Mouse (Mus musculus) gastrocnemius, postnatal 10 days (tissue): ENCODE measurements around the gene Skap2. TPM values are rescaled to one million over a fixed set of nuclear protein-coding genes. Genes with fewer than 3 reads are reported as not detected.

ENCODE experiments used
- DNase-seq: peaks from one replicate; pipeline ENCODE4 v3.0.0; 2021; ENCODE audit warnings: mixed read lengths
- total RNA-seq, 2 experiments: library from RNA; stranded (reverse); gene quantifications; 2 replicates each; pipeline ENCODE4 v1.2.3; 2021

Gene Skap2
- total RNA-seq, 2 experiments from 2014 or later, result 6.1 to 9.1 TPM

DNA sequence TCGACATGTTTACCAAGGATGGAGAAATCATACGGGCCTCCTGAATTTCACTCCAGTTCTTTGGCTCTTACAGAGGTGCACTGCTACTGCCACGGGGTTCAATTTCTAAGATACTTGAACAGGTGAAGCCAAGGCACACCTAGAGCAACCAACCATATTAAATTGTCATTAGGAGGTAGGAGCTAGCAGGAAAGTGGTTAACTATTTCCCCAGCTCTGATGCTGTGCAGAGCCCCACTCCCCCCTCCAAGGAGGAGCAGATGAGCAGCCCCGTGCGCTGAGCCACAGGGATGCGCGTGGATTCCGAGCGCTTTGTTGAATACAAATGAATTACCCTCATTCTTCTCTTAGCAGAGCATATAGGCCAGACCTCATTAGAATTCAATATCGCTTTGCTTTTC is 162.8 kb downstream of the Skap2 start:
- no peak for DNase-seq

DNA sequence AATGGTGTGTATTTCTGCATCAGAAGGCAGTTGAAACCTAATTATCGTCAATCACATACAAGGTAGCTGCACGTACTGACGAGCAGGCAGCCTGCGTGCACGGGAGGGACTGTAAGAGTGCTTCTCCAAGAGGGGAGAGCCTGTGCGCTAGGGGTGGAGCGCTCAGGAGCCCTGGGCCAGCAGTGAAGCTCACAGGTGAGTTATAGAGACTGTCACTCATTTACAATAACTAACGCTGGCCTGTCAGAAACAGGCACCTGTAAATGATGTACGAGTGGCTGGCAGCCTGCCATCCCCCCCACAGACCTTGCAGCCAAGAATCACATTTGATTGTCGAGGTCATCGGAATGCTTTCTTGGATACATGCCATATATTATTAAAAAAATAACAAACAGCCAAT is 168.2 kb downstream of the Skap2 start:
- no peak for DNase-seq

DNA sequence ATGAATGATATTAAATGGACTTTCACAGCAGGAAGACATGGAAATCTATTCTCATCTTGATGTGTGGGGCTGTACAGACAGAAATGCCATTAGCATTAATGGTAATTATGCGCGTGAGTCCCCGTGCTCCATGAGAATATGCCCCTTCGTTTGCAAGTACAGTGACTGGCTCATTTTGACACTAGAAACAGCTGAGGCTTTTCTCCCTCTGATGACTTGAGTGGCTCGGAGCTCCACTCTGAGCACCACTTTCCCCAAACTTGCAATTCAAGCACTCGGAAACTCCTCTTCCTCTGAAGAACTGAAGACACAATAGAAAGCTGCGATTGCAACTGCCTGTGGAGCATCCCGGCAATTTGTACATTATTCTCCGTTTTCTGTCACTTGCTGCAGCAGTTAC is 169.3 kb downstream of the Skap2 start:
- DNase-seq, result no peak

DNA sequence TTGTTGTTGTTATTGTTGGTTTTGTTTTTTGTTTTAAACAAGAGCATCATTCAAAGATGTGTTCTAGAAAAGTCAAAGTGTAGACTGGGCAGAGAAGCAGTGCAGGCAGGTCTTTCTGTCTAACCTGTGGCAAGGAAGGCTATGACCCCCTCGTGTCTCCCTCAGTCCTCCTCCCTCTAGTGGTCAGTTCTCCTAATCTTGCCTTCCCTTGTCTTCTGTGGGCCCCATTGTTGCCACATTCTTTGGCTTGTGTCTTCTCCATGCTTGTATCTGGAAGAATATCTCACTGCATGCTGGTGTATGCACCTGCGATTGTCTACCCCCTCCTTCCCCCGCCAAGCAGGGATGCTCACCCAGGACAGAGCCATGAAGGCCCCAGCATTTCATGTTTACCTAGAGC is 174.2 kb downstream of the Skap2 start:
- no peak for DNase-seq

DNA sequence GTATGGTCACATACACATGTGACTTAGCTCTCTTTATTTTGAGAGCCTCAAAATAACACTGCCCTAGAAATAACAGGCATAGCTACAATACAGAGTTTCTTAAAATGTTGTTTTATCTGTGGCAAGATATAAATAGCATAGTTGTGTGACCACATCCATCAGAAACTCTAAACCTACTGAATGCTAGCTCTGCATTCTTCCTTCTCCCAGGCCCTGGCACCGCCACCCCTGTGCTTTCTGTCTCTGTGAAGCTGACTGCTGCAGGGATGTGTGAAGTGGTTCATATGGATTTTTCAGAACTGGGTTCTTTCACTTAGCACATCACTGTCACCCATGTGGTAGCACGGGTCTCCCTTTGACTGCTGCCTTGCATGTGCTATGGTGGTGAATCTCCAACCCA is 179.0 kb downstream of the Skap2 start:
- no peak for DNase-seq

DNA sequence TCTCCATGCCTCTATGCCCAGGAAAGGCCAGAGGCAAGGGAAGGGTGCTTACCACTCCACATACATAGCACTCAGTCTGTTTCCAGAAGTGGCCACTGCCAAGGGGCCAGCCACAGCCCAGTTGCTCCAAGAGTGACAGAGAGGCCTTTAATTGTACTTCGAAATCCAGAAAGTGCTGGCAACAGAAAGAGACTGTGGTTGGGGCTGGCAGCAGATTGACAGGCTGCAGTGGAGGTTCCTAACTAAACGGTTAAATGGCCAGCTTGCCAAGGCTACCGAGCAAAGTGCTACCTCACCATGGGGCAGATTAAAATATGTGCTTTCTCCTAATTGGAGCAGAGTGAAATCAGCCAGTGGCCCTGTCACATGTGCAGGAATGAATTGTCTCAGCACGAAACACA is 186.7 kb downstream of the Skap2 start:
- DNase-seq, result no peak

DNA sequence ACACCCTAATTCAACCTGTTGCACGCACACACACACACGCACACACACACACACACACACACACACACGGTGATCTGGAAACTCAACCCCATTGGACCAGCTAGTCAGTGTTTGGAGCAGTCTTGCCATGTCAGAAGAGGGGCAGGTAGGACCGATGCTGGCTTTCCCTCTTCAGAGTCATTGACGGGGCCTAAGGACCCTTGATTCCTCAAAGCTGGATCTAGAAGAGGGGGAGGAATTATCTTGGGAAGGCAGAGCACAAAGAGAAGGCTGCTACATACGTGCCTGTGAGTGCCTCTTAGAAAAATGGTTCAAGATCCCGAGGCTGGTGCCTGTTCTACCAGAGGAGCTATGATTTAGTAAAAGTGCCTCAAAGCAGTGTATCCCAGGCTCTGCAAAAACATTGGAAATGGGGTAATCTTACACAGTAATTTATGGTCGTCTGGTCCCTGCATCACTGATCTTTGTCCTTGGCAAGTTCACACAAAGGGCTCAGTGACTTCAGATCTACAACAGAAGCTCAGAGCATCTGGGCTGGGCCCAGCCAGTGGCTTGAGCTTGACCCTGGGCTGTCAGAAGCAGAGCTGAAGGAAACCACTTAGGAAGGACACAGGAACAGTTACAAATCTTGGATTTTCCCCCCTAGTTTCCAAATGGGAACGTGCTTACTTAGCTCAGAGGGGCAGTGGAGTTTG is 188.1 kb downstream of the Skap2 start:
- DNase-seq, result no peak

DNA sequence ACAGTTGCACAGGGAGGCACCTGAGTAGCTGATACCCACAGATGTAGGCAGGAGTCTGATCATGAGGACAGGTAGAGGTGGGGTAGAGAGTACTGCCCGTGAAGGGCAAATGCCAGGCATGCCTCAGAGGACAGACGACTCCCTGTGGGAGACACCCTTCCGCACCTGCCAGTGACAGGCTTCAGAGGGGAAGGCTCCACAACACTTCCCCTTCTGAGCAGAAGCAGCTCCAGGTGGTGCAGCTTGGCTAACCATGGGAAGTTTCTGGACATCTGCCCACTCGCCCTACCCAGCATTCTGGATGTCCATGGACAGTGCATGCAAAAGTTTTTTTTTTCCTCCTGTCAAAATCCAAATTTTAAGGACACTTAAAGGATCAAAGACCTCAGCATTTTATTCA is 190.3 kb downstream of the Skap2 start:
- no peak for DNase-seq

DNA sequence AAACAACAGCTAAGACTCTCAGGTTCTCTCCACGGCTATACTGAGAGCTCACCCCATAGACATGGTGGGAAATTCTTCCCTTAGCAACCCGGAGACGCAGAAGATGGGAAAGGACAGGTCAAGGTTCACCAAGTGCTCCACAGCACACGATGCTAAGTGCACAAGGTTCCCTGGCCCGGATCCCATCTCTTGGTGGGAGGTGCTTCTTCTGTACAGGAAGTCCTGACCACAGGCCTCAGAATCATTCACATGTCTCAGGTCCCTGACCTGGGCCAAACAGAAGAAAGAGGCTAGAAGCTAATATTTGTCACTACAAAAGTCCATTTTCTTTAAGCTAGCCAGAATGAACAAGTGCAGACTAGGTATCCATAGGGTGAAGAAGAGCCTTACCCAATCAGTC is 191.5 kb downstream of the Skap2 start:
- no peak for DNase-seq

DNA sequence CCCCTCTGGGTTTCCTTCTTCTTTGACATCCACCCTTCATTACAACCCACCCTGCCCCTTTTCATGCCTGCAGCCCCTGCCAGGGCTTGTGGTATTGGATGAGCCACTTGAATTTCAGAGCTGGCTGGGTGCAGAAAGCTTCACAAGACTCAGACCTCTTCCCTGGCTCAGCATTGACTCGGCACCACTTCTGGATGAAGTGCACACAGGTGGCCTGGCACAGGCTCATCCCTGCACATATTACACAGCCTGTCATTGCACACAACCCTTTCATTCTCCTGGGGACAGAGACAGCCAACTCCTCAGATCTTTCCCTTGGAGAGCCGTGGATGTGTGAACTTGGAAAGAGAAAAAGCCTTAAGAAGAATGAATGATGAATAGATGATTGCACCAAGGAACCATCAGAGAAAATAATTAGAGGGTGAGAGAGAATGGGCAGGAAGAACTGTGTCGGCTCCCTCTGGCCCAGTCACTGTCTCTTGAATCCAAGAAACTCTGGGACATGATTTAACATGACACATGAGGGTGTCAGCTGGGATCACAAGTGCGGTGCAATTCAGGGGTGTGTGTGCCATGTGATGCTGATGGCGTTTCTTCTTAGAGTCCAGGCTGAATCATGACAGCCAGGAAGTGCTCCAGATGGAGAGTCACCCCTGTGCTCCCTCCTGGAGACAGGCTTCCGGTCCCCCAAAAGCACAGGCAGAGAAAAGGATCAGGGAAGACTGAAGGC is 195.3 kb downstream of the Skap2 start:
- DNase-seq, result no peak

DNA sequence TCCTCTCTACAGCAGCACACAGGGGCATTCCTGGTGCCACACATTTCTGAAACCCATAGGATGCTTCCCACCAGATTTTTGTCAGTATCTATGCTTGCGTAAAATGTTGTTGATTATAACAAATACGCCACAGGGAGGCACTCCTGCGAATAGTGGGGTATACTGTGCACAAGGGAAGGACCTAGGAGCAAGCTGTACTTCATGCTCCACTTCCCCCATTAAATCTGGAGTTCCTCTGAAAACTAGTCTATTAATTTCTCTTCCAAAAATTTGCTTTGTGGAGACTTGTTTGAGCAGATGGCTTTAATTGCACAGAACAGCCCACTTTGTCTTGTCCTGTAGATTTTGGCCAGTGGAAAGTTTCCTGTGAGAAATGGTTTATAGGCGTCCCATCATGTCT is 201.4 kb downstream of the Skap2 start:
- DNase-seq, result no peak

DNA sequence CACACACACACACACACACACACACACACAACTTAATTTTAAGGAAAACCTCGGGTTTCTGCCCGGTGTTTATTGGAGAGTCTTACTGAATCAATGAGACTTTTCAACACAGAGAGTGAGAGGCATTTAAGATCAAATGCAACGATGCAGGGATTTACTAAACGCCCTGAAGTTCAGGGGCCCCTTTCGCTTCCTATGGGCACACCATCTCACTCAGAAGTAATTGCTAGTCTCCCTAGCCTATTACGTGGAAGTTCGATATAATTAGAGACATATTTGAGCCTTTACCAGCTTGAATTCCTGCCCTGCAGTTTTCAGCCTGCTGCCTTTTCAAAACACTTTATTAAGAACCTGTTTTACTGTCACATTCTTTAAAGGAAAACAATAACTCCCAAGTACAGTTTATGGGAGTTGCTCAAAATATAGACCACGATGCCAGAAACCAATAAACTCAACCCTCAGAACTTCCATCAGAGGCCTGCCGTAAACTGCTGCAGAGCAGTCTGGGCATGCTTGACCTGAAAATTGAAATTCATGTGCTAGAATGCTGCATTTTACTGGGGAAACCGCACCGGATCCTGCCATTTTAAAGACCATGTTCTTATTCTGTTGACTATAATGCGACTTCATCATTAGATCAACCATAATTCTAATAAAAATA is 203.1 kb downstream of the Skap2 start:
- no peak for DNase-seq

DNA sequence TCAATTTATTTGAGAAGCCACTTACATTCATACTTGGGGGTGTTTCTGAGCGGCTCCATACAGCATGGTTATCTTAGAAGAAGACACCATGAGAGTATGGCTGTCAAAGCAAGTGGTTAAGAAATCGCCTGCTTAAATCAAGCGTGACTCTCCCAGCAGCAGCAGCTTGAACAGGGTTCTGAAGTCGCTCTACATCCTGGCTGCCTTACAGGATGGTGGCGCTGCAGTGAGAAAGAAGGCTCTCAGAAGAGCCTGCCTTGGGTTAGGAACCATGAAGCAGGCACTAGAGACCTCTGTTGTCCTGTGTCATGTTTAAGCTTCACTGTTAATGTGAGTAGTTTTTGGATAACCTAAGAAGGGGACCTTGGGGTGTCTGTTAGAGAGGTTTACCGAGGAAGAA is 204.3 kb downstream of the Skap2 start:
- DNase-seq, result no peak

Other genes with a start within 250 kb of the Skap2 start
- gene Hoxa1, start 145.8 kb upstream of the Skap2 start, total RNA-seq, result under 1 TPM in 1 of 2 experiments, not detected in 1; 0.18 TPM
- gene Hoxa2, start 152.3 kb upstream of the Skap2 start, total RNA-seq, result 1 to 10 TPM in 1 of 2 experiments, under 1 TPM in 1; 0.87 to 1.4 TPM
- under 1 TPM; 0.12 to 0.25 TPM for gene 5730596B20Rik, start 164.9 kb upstream of the Skap2 start, total RNA-seq
- gene Hoxa4, start 179.2 kb upstream of the Skap2 start, total RNA-seq, result 1 to 10 TPM; 7.5 to 8.5 TPM
- 1 to 10 TPM; 2.6 to 3.7 TPM for gene Hoxa5, start 192.0 kb upstream of the Skap2 start, total RNA-seq
- 1 to 10 TPM; 1.6 to 2.2 TPM for gene Hoxa6, start 196.2 kb upstream of the Skap2 start, total RNA-seq
- 1 to 10 TPM; 2.0 to 5.0 TPM for gene Hoxa3, start 200.8 kb upstream of the Skap2 start, total RNA-seq
- gene Gm28308, start 200.8 kb upstream of the Skap2 start, total RNA-seq, result not detected
- 1 to 10 TPM; 9.4 to 9.7 TPM for gene Hoxa7, start 209.3 kb upstream of the Skap2 start, total RNA-seq
- gene Hoxa9, start 218.5 kb upstream of the Skap2 start, total RNA-seq, result 10 to 100 TPM in 1 of 2 experiments, 1 to 10 TPM in 1; 7.8 to 11.2 TPM
- 10 to 100 TPM; 30.2 to 30.8 TPM for gene Hoxa10, start 228.3 kb upstream of the Skap2 start, total RNA-seq
- gene Hoxa11, start 233.3 kb upstream of the Skap2 start, total RNA-seq, result 1 to 10 TPM; 4.4 to 5.6 TPM
- 1 to 10 TPM; 1.3 to 1.6 TPM for gene Hoxa13, start 248.3 kb upstream of the Skap2 start, total RNA-seq